Mouse (Mus musculus) heart, adult 9 months (tissue): Measurements from ENCODE around the gene Esyt1.

Source experiments
- DNase-seq, 2 experiments: peaks; one replicate each; pipeline ENCODE4 v3.0.0; 2022; ENCODE audit warnings: low spot score in 2 of 2

The Esyt1 gene

DNA sequence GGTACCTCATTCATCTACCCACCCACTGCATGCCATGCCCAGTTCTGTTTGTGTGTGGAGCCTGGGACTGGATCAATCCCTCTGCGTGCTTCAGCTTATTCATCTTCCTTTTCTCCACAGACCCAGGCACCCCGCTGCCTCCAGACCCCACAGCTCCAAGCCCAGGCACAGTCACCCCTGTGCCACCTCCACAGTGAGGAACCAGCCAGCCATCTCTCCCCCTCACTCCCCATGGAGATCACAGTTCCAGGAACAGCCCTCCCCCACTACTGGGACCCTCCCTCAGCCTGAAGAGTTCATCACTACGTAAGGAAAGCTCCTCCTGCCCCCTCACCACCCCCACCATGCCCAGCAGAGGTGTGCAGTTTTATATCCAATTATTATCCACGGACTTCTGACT is 36.9 kb downstream of the Esyt1 start:
- no peak for DNase-seq

- no peak for DNase-seq
These were observed 37.6 kb downstream of the Esyt1 start for GRCm38 (mm10) chr10:128487861-128488712.

- no peak for DNase-seq
These were observed 39.3 kb downstream of the Esyt1 start for GRCm38 (mm10) chr10:128486370-128486769.

GRCm38 (mm10) chr10:128474366-128474765 is 51.3 kb downstream of the Esyt1 start:
- no peak for DNase-seq

DNA sequence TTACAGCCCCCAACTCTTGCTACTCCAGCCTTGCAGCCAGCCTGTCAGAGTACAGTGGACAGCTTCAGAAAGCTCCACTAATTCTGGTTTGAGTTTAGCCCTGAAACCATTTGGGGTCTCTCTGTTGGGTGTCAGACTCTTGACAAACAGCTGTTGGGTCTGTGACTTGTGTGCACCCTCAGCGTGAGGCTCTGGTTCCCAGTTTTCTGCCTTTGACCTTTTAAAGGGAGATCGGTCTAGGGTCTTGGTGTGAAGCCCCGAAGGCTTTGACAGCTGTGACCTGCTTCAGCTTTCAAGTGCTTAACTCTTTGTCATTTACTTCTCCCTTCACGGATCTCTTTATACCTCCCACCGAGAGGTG is 65.4 kb downstream of the Esyt1 start:
- no peak for DNase-seq
